Mouse (Mus musculus): ENCODE data around the gene Nop9. TPM values are rescaled to one million over a fixed set of nuclear protein-coding genes. Genes with fewer than 3 reads are reported as not detected.
A peak's percentile ranks its signal among the peaks of the same experiment; 100 is the strongest.

Nop9 gene
- polyA plus RNA-seq, 1 experiment from 2014 or later = 31.9 TPM

DNA sequence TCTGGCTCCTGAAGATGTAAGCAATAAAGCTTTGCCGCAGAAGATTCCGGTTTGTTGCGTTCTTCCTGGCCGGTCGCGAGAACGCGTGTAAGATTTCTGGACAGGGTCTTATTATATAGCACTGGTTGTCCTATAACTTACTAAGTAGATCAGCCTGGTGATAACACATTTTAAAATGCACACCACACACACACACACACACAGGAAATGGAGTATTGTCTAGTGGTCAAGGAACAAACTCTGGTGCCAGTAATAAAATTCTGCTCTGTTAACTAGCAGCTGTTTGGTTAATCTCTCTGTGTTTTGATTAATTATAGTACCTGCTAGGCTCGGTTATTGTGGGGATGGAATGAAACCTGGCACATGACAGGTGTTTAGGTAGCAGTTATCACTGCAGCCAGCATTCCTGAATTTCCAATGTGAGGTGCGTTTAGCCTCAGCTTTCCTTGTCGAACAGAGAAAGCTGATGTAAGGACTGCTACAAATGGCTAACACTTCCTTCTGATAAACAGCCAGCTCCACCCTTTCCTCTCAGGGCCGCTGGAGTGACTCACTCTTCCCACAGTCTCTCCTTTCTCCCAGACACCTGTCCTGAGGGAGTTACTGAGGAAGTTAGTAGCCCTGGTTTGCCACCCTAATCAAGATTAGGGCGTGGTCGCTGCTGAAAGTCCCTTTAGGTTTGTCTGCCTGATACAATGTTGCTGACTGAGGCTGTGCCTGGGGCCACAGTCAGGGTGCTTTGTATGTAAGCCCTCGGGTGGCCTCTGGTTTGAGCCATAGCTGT lies 50.1 kb downstream of the Nop9 start:
- Histone ChIP-seq H3K27ac (0 out of 2 replicates have a peak overlapping the region, but pooled peaks have one; percentile 7), H3K27me3 (no peaks in the 10 kb centered on the region), H3K36me3 (no peaks in the 10 kb centered on the region), H3K9me3 (no peaks in the 10 kb centered on the region), H3K9ac (no peak overlapping the region), H3K4me1 (no peaks in the 10 kb centered on the region), H3K4me2 (no peak overlapping the region), H3K4me3 (no peak overlapping the region)
- WGBS = 75% methylated on average over 15 of the region's 15 CpGs
- ATAC-seq (ENCODE audit: insufficient number of reproducible peaks, low FRiP score, low TSS enrichment, low read depth) = no peak

Other genes starting within 250 kb of the Nop9 start
- 0.36 and 0.54 TPM in 2 replicates for gene Cpne6, start 235.2 kb upstream of the Nop9 start, polyA plus RNA-seq (2015; fragmentation: Nextera tagmentation; extraction: Ambion mirVana)
- not detected in 2 replicates for gene Nrl, start 220.7 kb upstream of the Nop9 start, polyA plus RNA-seq (2015; fragmentation: Nextera tagmentation; extraction: Ambion mirVana)
- 32.4 and 34.3 TPM in 2 replicates for gene Pck2, start 205.4 kb upstream of the Nop9 start, polyA plus RNA-seq (2015; fragmentation: Nextera tagmentation; extraction: Ambion mirVana)
- 50.0 and 50.1 TPM in 2 replicates for gene Dcaf11, start 185.7 kb upstream of the Nop9 start, polyA plus RNA-seq (2015; fragmentation: Nextera tagmentation; extraction: Ambion mirVana)
- 1.3 and 1.4 TPM in 2 replicates for gene A730061H03Rik, start 185.3 kb upstream of the Nop9 start, polyA plus RNA-seq (2015; fragmentation: Nextera tagmentation; extraction: Ambion mirVana)
- gene Fitm1, start 170.1 kb upstream of the Nop9 start, polyA plus RNA-seq (2015; fragmentation: Nextera tagmentation; extraction: Ambion mirVana) = 17.3 and 44.6 TPM in 2 replicates
- 141 and 148 TPM in 2 replicates for gene Psme1, start 167.6 kb upstream of the Nop9 start, polyA plus RNA-seq (2015; fragmentation: Nextera tagmentation; extraction: Ambion mirVana)
- gene Emc9, start 160.4 kb upstream of the Nop9 start, polyA plus RNA-seq (2015; fragmentation: Nextera tagmentation; extraction: Ambion mirVana) = 12.6 and 16.2 TPM in 2 replicates
- 239 and 241 TPM in 2 replicates for gene Psme2, start 154.6 kb upstream of the Nop9 start, polyA plus RNA-seq (2015; fragmentation: Nextera tagmentation; extraction: Ambion mirVana)
- gene Rnf31, start 154.0 kb upstream of the Nop9 start, polyA plus RNA-seq (2015; fragmentation: Nextera tagmentation; extraction: Ambion mirVana) = 20.0 and 20.6 TPM in 2 replicates
- gene Irf9, start 142.1 kb upstream of the Nop9 start, polyA plus RNA-seq (2015; fragmentation: Nextera tagmentation; extraction: Ambion mirVana) = 13.2 and 13.7 TPM in 2 replicates
- 3.3 TPM in 2 replicates for gene Rec8, start 127.7 kb upstream of the Nop9 start, polyA plus RNA-seq (2015; fragmentation: Nextera tagmentation; extraction: Ambion mirVana)
- 107 and 125 TPM in 2 replicates for gene Ipo4, start 109.7 kb upstream of the Nop9 start, polyA plus RNA-seq (2015; fragmentation: Nextera tagmentation; extraction: Ambion mirVana)
- gene Gm49378, start 107.8 kb upstream of the Nop9 start, polyA plus RNA-seq (2015; fragmentation: Nextera tagmentation; extraction: Ambion mirVana) = 1.5 and 1.6 TPM in 2 replicates
- 115 and 124 TPM in 2 replicates for gene Tm9sf1, start 101.9 kb upstream of the Nop9 start, polyA plus RNA-seq (2015; fragmentation: Nextera tagmentation; extraction: Ambion mirVana)
- gene Tssk4, start 95.5 kb upstream of the Nop9 start, polyA plus RNA-seq (2015; fragmentation: Nextera tagmentation; extraction: Ambion mirVana) = 1.0 and 1.1 TPM in 2 replicates
- 56.0 and 58.7 TPM in 2 replicates for gene Mdp1, start 85.2 kb upstream of the Nop9 start, polyA plus RNA-seq (2015; fragmentation: Nextera tagmentation; extraction: Ambion mirVana)
- 61.0 and 61.1 TPM in 2 replicates for gene Gmpr2, start 73.8 kb upstream of the Nop9 start, polyA plus RNA-seq (2015; fragmentation: Nextera tagmentation; extraction: Ambion mirVana)
- 536 and 558 TPM in 2 replicates for gene Nedd8, start 73.6 kb upstream of the Nop9 start, polyA plus RNA-seq (2015; fragmentation: Nextera tagmentation; extraction: Ambion mirVana)
- gene Tinf2, start 63.9 kb upstream of the Nop9 start, polyA plus RNA-seq (2015; fragmentation: Nextera tagmentation; extraction: Ambion mirVana) = 31.5 and 33.3 TPM in 2 replicates
- gene Tgm1, start 31.8 kb upstream of the Nop9 start, polyA plus RNA-seq (2015; fragmentation: Nextera tagmentation; extraction: Ambion mirVana) = 47.8 and 48.0 TPM in 2 replicates
- 29.4 and 31.3 TPM in 2 replicates for gene Rabggta, start 23.4 kb upstream of the Nop9 start, polyA plus RNA-seq (2015; fragmentation: Nextera tagmentation; extraction: Ambion mirVana)
- gene Dhrs1, start within 50 bp of the Nop9 start, polyA plus RNA-seq (2015; fragmentation: Nextera tagmentation; extraction: Ambion mirVana) = 83.3 and 93.4 TPM in 2 replicates
- gene Cideb, start 12.8 kb downstream of the Nop9 start, polyA plus RNA-seq (2015; fragmentation: Nextera tagmentation; extraction: Ambion mirVana) = 0.58 and 0.74 TPM in 2 replicates
- 0.83 and 1.3 TPM in 2 replicates for gene Ltb4r2, start 15.7 kb downstream of the Nop9 start, polyA plus RNA-seq (2015; fragmentation: Nextera tagmentation; extraction: Ambion mirVana)
- gene Ltb4r1, start 20.3 kb downstream of the Nop9 start, polyA plus RNA-seq (2015; fragmentation: Nextera tagmentation; extraction: Ambion mirVana) = 1.2 and 1.4 TPM in 2 replicates
- gene Adcy4, start 38.4 kb downstream of the Nop9 start, polyA plus RNA-seq (2015; fragmentation: Nextera tagmentation; extraction: Ambion mirVana) = 16.8 and 21.3 TPM in 2 replicates
- 35.0 and 37.6 TPM in 2 replicates for gene Ripk3, start 43.2 kb downstream of the Nop9 start, polyA plus RNA-seq (2015; fragmentation: Nextera tagmentation; extraction: Ambion mirVana)
- gene Nfatc4, start 77.5 kb downstream of the Nop9 start, polyA plus RNA-seq (2015; fragmentation: Nextera tagmentation; extraction: Ambion mirVana) = 89.3 and 95.9 TPM in 2 replicates
- gene Nynrin, start 108.3 kb downstream of the Nop9 start, polyA plus RNA-seq (2015; fragmentation: Nextera tagmentation; extraction: Ambion mirVana) = 21.6 and 25.5 TPM in 2 replicates
- 0.24 and 0.46 TPM in 2 replicates for gene Cbln3, start 138.7 kb downstream of the Nop9 start, polyA plus RNA-seq (2015; fragmentation: Nextera tagmentation; extraction: Ambion mirVana)
- gene Khnyn, start 139.3 kb downstream of the Nop9 start, polyA plus RNA-seq (2015; fragmentation: Nextera tagmentation; extraction: Ambion mirVana) = 18.6 and 20.5 TPM in 2 replicates
- 87.1 and 91.0 TPM in 2 replicates for gene Sdr39u1, start 154.6 kb downstream of the Nop9 start, polyA plus RNA-seq (2015; fragmentation: Nextera tagmentation; extraction: Ambion mirVana)
- gene Cma1, start 199.0 kb downstream of the Nop9 start, polyA plus RNA-seq (2015; fragmentation: Nextera tagmentation; extraction: Ambion mirVana) = 401 and 411 TPM in 2 replicates
- 1.00 and 1.0 TPM in 2 replicates for gene Cma2, start 205.3 kb downstream of the Nop9 start, polyA plus RNA-seq (2015; fragmentation: Nextera tagmentation; extraction: Ambion mirVana)